Mouse (Mus musculus) gastrocnemius, postnatal 4 days (tissue): ENCODE measurements around the gene Trim12a. TPM values are rescaled to one million over a fixed set of nuclear protein-coding genes. Genes with fewer than 3 reads are reported as not detected.

ENCODE experiments used
- total RNA-seq, 2 experiments: library from RNA; stranded (reverse); gene quantifications; 2 replicates each; pipeline ENCODE4 v1.2.3; 2021

Gene Trim12a
- total RNA-seq, 2 experiments from 2014 or later = 4.5 to 5.4 TPM

Other genes with a start within 250 kb of the Trim12a start
- gene Olfr644, start 243.6 kb downstream of the Trim12a start, total RNA-seq = not detected
- not detected for gene Olfr645, start 230.0 kb downstream of the Trim12a start, total RNA-seq
- gene Olfr646, start 210.6 kb downstream of the Trim12a start, total RNA-seq = not detected
- gene Ubqln5, start 185.6 kb downstream of the Trim12a start, total RNA-seq = not detected
- gene Olfr643, start 178.1 kb downstream of the Trim12a start, total RNA-seq = not detected
- gene Ubqln3, start 172.2 kb downstream of the Trim12a start, total RNA-seq = not detected
- gene Ubqlnl, start 164.9 kb downstream of the Trim12a start, total RNA-seq = not detected
- gene Olfm5, start 150.6 kb downstream of the Trim12a start, total RNA-seq = not detected
- not detected for gene Olfr648, start 132.1 kb downstream of the Trim12a start, total RNA-seq
- gene Olfr649, start 119.5 kb downstream of the Trim12a start, total RNA-seq = not detected
- 1 to 10 TPM in 1 of 2 experiments, under 1 TPM in 1; 0.57 to 1.3 TPM for gene Trim6, start 96.7 kb downstream of the Trim12a start, total RNA-seq
- gene Trim34a, start 71.0 kb downstream of the Trim12a start, total RNA-seq = 1 to 10 TPM; 1.8 to 2.0 TPM
- gene Trim5, start 27.4 kb downstream of the Trim12a start, total RNA-seq = 1 to 10 TPM in 1 of 2 experiments, under 1 TPM in 1; 0.98 to 1.5 TPM
- gene Trim34b, start 14.0 kb upstream of the Trim12a start, total RNA-seq = under 1 TPM in 1 of 2 experiments, not detected in 1; 0.29 TPM
- gene Trim12c, start 37.9 kb upstream of the Trim12a start, total RNA-seq = 1 to 10 TPM; 2.6 to 3.5 TPM
- gene Trim30b, start 54.4 kb upstream of the Trim12a start, total RNA-seq = under 1 TPM; 0.05 to 0.08 TPM
- under 1 TPM in 1 of 2 experiments, not detected in 1; 0.21 TPM for gene Trim30c, start 85.4 kb upstream of the Trim12a start, total RNA-seq
- gene Trim30a, start 149.7 kb upstream of the Trim12a start, total RNA-seq = 1 to 10 TPM; 1.4 to 1.5 TPM
- gene Trim30d, start 192.4 kb upstream of the Trim12a start, total RNA-seq = under 1 TPM; 0.32 to 0.62 TPM
- gene Olfr651, start 234.7 kb upstream of the Trim12a start, total RNA-seq = not detected
- gene Olfr652, start 245.4 kb upstream of the Trim12a start, total RNA-seq = not detected